Mouse (Mus musculus): Measurements from ENCODE around the gene Lad1.

- TF ChIP-seq TAL1 (IDR thresholded peaks at IDR 0.05; ENCODE audit: low read length) = no peak
- TF ChIP-seq GATA1 (IDR thresholded peaks at IDR 0.05; ENCODE audit: low read length) = no peak
Measured at GRCm38 (mm10) chr1:135838626-135839025, 20.2 kb downstream of the Lad1 start.
